Mouse (Mus musculus) stomach, embryonic 15.5 days (tissue): ENCODE measurements at regions not wholly inside any gene's neighbourhood (a gene's known extent, or its start where the extent isn't known, plus 50 kb on each side); places are given as distances from the start of the nearest gene placed in this dataset.

Experiments
- ATAC-seq: fragments of 200-750 bp; cut with Nextera tagmentation; 2 replicates; pipeline ENCODE4 v1.8.0; 2017; ENCODE audit warnings: low read depth, moderate number of reproducible peaks, moderate TSS enrichment; ENCODE audit not compliant: insufficient read depth, low FRiP score
- H3K27ac ChIP-seq: fragments of 300-500 bp; sonication (generic); 2 replicates; pipeline ENCODE4 v1.5.1; 2015; ENCODE audit warnings: mild to moderate bottlenecking, inconsistent platforms
- H3K27me3 ChIP-seq: fragments of 300-500 bp; sonication (generic); replicated peaks from 2 replicates; pipeline ENCODE4 v1.6.1; 2015; ENCODE audit warnings: inconsistent platforms
- H3K36me3 ChIP-seq: fragments of 300-500 bp; sonication (generic); 2 replicates; pipeline ENCODE4 v1.6.1; 2015; ENCODE audit warnings: inconsistent platforms
- H3K4me1 ChIP-seq: fragments of 300-500 bp; sonication (generic); 2 replicates; pipeline ENCODE4 v1.6.1; 2015; ENCODE audit warnings: inconsistent platforms
- H3K4me2 ChIP-seq: fragments of 300-500 bp; sonication (generic); 2 replicates; pipeline ENCODE4 v1.6.1; 2015; ENCODE audit warnings: mild to moderate bottlenecking, inconsistent platforms
- H3K4me3 ChIP-seq: fragments of 300-500 bp; sonication (generic); replicated peaks from 2 replicates; pipeline ENCODE4 v1.5.1; 2015; ENCODE audit warnings: inconsistent platforms
- H3K9ac ChIP-seq: fragments of 300-500 bp; sonication (generic); 2 replicates; pipeline ENCODE4 v1.6.1; 2015; ENCODE audit warnings: inconsistent platforms
- H3K9me3 ChIP-seq: fragments of 300-500 bp; sonication (generic); 2 replicates; pipeline ENCODE4 v1.6.1; 2016; ENCODE audit warnings: inconsistent platforms
- WGBS: fragments of 180-500 bp; shearing (Covaris S2); methylation state at CpG from one replicate; pipeline ENCODE4 v1.1.7; 2015; 5-methylcytosine and 5-hydroxymethylcytosine counted together

GRCm38 (mm10) chr6:81323690-81324089 is 599.8 kb upstream of the Gcfc2 start:
- H3K36me3 ChIP-seq, result no peaks in the 10 kb centered on the region
- no peak overlapping the region for H3K9ac ChIP-seq
- no peak overlapping the region for H3K27ac ChIP-seq
- no peaks in the 10 kb centered on the region for H3K4me1 ChIP-seq
- H3K4me3 ChIP-seq, result no peak overlapping the region
- no peaks in the 10 kb centered on the region for H3K9me3 ChIP-seq
- no peaks in the 10 kb centered on the region for H3K27me3 ChIP-seq
- WGBS, result 62% methylated on average over 3 of the region's 3 CpGs
- no peak for ATAC-seq
- H3K4me2 ChIP-seq, result no peak overlapping the region

GRCm38 (mm10) chr6:81363969-81364529 is 559.4 kb upstream of the Gcfc2 start:
- Histone ChIP-seq H3K27ac (no peak overlapping the region), H3K4me1 (no peaks in the 10 kb centered on the region), H3K9ac (no peak overlapping the region), H3K36me3 (no peaks in the 10 kb centered on the region), H3K9me3 (no peaks in the 10 kb centered on the region), H3K27me3 (no peaks in the 10 kb centered on the region), H3K4me2 (no peak overlapping the region), H3K4me3 (no peak overlapping the region)
- 79% methylated on average over 7 of the region's 7 CpGs for WGBS
- ATAC-seq, result no peak

- Histone ChIP-seq H3K36me3 (no peaks in the 10 kb centered on the region), H3K27ac (no peak overlapping the region), H3K27me3 (no peaks in the 10 kb centered on the region), H3K4me3 (no peak overlapping the region), H3K4me1 (no peaks in the 10 kb centered on the region), H3K4me2 (no peak overlapping the region), H3K9ac (no peak overlapping the region), H3K9me3 (no peaks in the 10 kb centered on the region)
- 64% methylated on average over 4 of the region's 4 CpGs for WGBS
- no peak for ATAC-seq
Observed at GRCm38 (mm10) chr6:81388484-81388883, 535.0 kb upstream of the Gcfc2 start.

- no peak overlapping the region for H3K27ac ChIP-seq
- no peak overlapping the region for H3K4me3 ChIP-seq
- H3K27me3 ChIP-seq, result no peaks in the 10 kb centered on the region
- H3K9ac ChIP-seq, result no peak overlapping the region
- H3K36me3 ChIP-seq, result no peaks in the 10 kb centered on the region
- no peaks in the 10 kb centered on the region for H3K4me1 ChIP-seq
- no peak overlapping the region for H3K4me2 ChIP-seq
- no peak for ATAC-seq
- no peaks in the 10 kb centered on the region for H3K9me3 ChIP-seq
Observed at GRCm38 (mm10) chr6:81403122-81403521, 520.3 kb upstream of the Gcfc2 start.

GRCm38 (mm10) chr6:81413611-81414010 is 509.9 kb upstream of the Gcfc2 start:
- 91% methylated on average over 5 of the region's 5 CpGs for WGBS
- no peaks in the 10 kb centered on the region for H3K4me1 ChIP-seq
- no peak overlapping the region for H3K27ac ChIP-seq
- no peak overlapping the region for H3K9ac ChIP-seq
- H3K4me2 ChIP-seq, result no peak overlapping the region
- H3K36me3 ChIP-seq, result no peaks in the 10 kb centered on the region
- no peaks in the 10 kb centered on the region for H3K27me3 ChIP-seq
- no peaks in the 10 kb centered on the region for H3K9me3 ChIP-seq
- ATAC-seq, result no peak
- H3K4me3 ChIP-seq, result no peak overlapping the region

- H3K27me3 ChIP-seq, result no peaks in the 10 kb centered on the region
- no peaks in the 10 kb centered on the region for H3K4me1 ChIP-seq
- no peaks in the 10 kb centered on the region for H3K9me3 ChIP-seq
- H3K27ac ChIP-seq, result no peak overlapping the region
- 65% methylated on average over 6 of the region's 6 CpGs for WGBS
- no peak for ATAC-seq
- H3K9ac ChIP-seq, result no peak overlapping the region
- no peaks in the 10 kb centered on the region for H3K36me3 ChIP-seq
- no peak overlapping the region for H3K4me3 ChIP-seq
- no peak overlapping the region for H3K4me2 ChIP-seq
Observed at GRCm38 (mm10) chr6:81434745-81435144, 488.7 kb upstream of the Gcfc2 start.

GRCm38 (mm10) chr6:81438951-81439722 is 484.3 kb upstream of the Gcfc2 start:
- H3K27me3 ChIP-seq, result no peaks in the 10 kb centered on the region
- no peak overlapping the region for H3K27ac ChIP-seq
- no peaks in the 10 kb centered on the region for H3K36me3 ChIP-seq
- H3K9me3 ChIP-seq, result no peaks in the 10 kb centered on the region
- H3K4me3 ChIP-seq, result no peak overlapping the region
- no peak for ATAC-seq
- H3K4me1 ChIP-seq, result no peaks in the 10 kb centered on the region
- no peak overlapping the region for H3K4me2 ChIP-seq
- no peak overlapping the region for H3K9ac ChIP-seq
- WGBS, result 92% methylated on average over 2 of the region's 2 CpGs

- H3K9me3 ChIP-seq, result no peaks in the 10 kb centered on the region
- no peaks in the 10 kb centered on the region for H3K36me3 ChIP-seq
- ATAC-seq, result no peak
- H3K4me3 ChIP-seq, result no peak overlapping the region
- no peaks in the 10 kb centered on the region for H3K4me1 ChIP-seq
- H3K9ac ChIP-seq, result no peak overlapping the region
- no peaks in the 10 kb centered on the region for H3K27me3 ChIP-seq
- no peak overlapping the region for H3K27ac ChIP-seq
- H3K4me2 ChIP-seq, result no peak overlapping the region
Observed at GRCm38 (mm10) chr6:81441396-81441795, 482.1 kb upstream of the Gcfc2 start.

- no peaks in the 10 kb centered on the region for H3K4me1 ChIP-seq
- ATAC-seq, result no peak
- 92% methylated on average over 1 of the region's 1 CpGs for WGBS
Observed at GRCm38 (mm10) chr6:81446019-81446800, 477.3 kb upstream of the Gcfc2 start.

GRCm38 (mm10) chr6:81447701-81448100 is 475.8 kb upstream of the Gcfc2 start:
- H3K27me3 ChIP-seq, result no peaks in the 10 kb centered on the region
- no peak overlapping the region for H3K27ac ChIP-seq
- no peak overlapping the region for H3K9ac ChIP-seq
- H3K4me2 ChIP-seq, result no peak overlapping the region
- no peak overlapping the region for H3K4me3 ChIP-seq
- H3K9me3 ChIP-seq, result no peaks in the 10 kb centered on the region
- ATAC-seq, result no peak
- no peaks in the 10 kb centered on the region for H3K4me1 ChIP-seq
- WGBS, result 80% methylated on average over 6 of the region's 6 CpGs
- no peaks in the 10 kb centered on the region for H3K36me3 ChIP-seq

More at GRCm38 (mm10) chr6:81446019-81446800, 477.3 kb upstream of the Gcfc2 start:
- H3K27ac ChIP-seq, result no peak overlapping the region
- no peak overlapping the region for H3K4me3 ChIP-seq
- no peak overlapping the region for H3K9ac ChIP-seq
- no peaks in the 10 kb centered on the region for H3K9me3 ChIP-seq
- H3K4me2 ChIP-seq, result no peak overlapping the region
- H3K36me3 ChIP-seq, result no peaks in the 10 kb centered on the region
- H3K27me3 ChIP-seq, result no peaks in the 10 kb centered on the region

- no peak for ATAC-seq
- no peak overlapping the region for H3K27ac ChIP-seq
- no peak overlapping the region for H3K4me2 ChIP-seq
- no peak overlapping the region for H3K9ac ChIP-seq
- no peaks in the 10 kb centered on the region for H3K36me3 ChIP-seq
- no peaks in the 10 kb centered on the region for H3K4me1 ChIP-seq
- no peaks in the 10 kb centered on the region for H3K27me3 ChIP-seq
- no peaks in the 10 kb centered on the region for H3K9me3 ChIP-seq
- no peak overlapping the region for H3K4me3 ChIP-seq
- WGBS, result 58% methylated on average over 3 of the region's 3 CpGs
Observed at GRCm38 (mm10) chr6:81448366-81448765, 475.1 kb upstream of the Gcfc2 start.

- H3K27me3 ChIP-seq, result no peaks in the 10 kb centered on the region
- no peak overlapping the region for H3K27ac ChIP-seq
- no peaks in the 10 kb centered on the region for H3K4me1 ChIP-seq
- H3K9me3 ChIP-seq, result no peaks in the 10 kb centered on the region
- no peak overlapping the region for H3K4me3 ChIP-seq
- H3K36me3 ChIP-seq, result no peaks in the 10 kb centered on the region
- ATAC-seq, result no peak
- no peak overlapping the region for H3K4me2 ChIP-seq
- H3K9ac ChIP-seq, result no peak overlapping the region
- 77% methylated on average over 4 of the region's 4 CpGs for WGBS
Observed at GRCm38 (mm10) chr6:81461095-81461494, 462.4 kb upstream of the Gcfc2 start.
